Mouse (Mus musculus): ENCODE results near the gene Taz. TPM values are rescaled to one million over a fixed set of nuclear protein-coding genes. Genes with fewer than 3 reads are reported as not detected.

The Taz gene
- total RNA-seq, 2 experiments from 2014 or later: 64.5 to 65.9 TPM

DNA sequence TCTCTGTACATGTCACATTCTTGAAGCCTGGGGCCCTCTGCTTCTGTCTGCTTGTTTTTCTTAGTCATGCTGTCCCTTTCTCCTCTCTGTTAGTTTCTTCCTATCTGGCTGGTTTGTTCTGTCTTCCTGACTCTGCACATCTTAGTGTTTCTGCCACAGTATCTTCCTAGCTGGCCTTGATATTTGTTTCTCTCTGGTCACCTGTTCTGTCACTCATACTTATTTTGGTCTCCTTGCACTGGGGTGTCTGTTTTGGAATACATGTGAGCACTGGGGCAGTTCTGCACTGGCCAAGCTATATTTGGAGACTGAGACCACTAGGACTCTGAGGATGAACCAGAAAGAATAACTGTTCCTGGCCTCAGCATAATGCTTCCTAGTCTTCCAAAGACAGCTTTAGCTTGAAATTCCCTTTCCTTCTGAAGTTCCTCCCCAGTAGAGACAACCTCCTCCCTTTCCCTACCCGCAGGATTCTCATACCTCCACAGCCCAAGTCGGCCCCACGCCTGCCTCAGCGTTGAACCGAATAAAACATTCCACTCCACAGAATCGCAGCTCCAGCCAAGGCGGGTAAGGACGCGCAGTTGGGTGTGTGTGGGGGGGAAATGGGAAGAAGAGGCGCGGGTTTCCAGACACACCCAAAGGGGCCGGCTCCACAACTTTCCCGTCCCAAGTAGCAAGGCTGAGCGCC lies 526 bp upstream of the Taz start:
- no peak for DNase-seq

DNA sequence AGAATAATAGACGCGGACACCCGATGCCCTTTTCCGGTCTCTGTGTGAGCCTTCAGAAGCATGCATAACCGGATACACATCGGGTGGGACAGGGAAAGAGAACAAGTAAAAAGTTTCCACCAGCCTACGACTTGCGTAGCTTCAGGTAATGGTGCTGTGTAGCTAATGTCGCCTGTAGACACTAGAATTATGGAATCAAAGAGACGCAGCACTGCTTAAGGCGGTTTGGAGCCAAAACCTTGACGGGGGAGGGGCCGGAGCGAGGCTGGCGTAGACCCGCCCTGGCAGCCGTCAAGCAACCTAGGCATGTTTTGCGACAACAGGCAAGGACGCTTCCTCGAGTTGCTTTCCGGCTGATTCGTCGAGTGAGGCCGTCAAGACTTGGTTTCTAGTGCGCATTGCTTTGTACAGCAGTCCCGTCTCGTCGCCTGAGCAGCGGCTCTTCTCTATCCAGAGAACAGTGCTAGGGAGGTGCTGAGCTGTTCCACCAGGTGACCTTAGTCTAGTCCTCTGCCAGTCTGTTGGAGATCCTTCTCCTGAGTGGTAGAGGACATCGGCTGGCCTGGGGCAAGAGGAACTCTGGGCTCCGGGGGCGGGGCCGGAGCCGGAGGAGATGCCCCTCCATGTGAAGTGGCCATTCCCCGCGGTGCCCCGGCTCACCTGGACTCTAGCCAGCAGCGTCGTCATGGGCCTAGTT lies 831 bp downstream of the Taz start:
- peak; percentile 80 for DNase-seq

GRCm38 (mm10) chrX:74283092-74283437 lies 1.4 kb downstream of the Taz start:
- DNase-seq: no peak

- DNase-seq: no peak
Measured at GRCm38 (mm10) chrX:74293431-74293830, 11.7 kb downstream of the Taz start.

- peak; percentile 91 to 92 for DNase-seq
Measured at GRCm38 (mm10) chrX:74296538-74297448, 15.1 kb downstream of the Taz start, which contains the start of gene Atp6ap1. Gene Atp6ap1, plus strand, starts transcription at chrX:74297097.

- DNase-seq: no peak
Measured at GRCm38 (mm10) chrX:74298348-74298747, 16.6 kb downstream of the Taz start.

DNA sequence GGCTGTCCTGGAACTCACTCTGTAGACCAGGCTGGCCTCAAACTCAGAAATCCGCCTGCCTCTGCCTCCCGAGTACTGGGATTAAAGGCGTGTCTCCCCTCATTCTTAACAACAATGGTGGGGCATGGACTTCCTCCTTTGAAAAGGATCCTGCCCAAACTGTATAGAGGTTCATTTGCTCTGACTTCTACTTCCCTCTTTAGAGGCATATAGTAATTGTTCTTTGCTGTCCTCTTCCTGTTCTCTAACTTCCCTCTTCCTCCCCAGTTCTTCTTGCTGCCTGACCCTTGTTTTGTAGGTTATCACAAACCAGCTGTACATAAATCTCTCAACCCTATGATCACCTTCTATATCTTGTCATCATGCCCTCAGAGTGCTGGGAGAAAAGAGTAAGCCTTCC lies 18.0 kb downstream of the Taz start:
- no peak for DNase-seq

DNA sequence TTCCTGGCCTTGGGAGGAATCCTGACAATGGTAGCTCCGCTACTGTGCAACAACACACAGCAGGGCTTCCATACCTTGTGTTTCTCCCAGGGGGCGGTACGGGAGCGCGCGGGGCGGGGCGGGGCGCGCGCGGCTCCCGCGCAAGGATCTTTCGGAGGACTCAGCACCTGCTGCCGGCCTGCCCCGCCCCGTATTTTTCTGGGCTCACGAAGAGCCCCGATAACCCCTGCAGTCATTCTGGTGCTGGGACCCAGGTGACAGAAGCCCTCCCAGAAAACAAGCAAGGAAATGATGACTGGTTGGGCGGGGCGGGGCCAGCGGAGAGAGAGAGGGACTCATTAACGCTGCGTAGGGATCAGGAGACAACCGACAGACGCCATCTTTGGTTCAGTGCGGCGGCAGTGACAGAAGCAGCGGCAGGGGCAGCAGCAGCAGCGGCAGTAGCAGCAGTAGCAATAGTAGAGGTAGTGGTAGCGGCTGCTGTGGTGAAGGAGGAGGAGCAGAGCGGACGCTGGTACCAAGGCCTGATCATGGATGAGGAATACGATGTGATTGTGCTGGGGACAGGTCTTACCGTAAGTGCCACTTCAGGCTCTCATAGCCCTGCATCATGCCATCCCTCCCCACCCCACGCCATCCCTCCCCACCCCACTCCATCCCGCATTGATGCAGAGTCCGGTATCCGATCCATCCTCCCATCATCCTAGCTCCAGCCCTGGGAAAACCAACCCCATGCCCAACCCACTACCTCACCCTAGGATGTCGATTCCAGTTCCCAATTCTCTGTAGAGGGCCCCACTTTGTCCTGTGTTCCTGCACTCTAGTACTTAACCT lies 23.4 kb downstream of the Taz start, which contains the start of gene Gdi1:
Gdi1 (plus strand) TSS at position 132 of the 834 bp plus-strand sequence.
- peak; percentile 68 to 69 for DNase-seq

- DNase-seq: peak; percentile 83 to 87
Measured at GRCm38 (mm10) chrX:74312540-74313464, 31.1 kb downstream of the Taz start, which contains the start of gene Fam50a. Gene Fam50a, plus strand, starts transcription at chrX:74313033.

GRCm38 (mm10) chrX:74328725-74329161 lies 47.0 kb downstream of the Taz start, which contains the start of gene Plxna3:
Gene Plxna3, plus strand, starts transcription at chrX:74329066.
- peak; percentile 45 to 51 for DNase-seq

- no peak for DNase-seq
Measured at GRCm38 (mm10) chrX:74329215-74329671, 47.5 kb downstream of the Taz start.

DNA sequence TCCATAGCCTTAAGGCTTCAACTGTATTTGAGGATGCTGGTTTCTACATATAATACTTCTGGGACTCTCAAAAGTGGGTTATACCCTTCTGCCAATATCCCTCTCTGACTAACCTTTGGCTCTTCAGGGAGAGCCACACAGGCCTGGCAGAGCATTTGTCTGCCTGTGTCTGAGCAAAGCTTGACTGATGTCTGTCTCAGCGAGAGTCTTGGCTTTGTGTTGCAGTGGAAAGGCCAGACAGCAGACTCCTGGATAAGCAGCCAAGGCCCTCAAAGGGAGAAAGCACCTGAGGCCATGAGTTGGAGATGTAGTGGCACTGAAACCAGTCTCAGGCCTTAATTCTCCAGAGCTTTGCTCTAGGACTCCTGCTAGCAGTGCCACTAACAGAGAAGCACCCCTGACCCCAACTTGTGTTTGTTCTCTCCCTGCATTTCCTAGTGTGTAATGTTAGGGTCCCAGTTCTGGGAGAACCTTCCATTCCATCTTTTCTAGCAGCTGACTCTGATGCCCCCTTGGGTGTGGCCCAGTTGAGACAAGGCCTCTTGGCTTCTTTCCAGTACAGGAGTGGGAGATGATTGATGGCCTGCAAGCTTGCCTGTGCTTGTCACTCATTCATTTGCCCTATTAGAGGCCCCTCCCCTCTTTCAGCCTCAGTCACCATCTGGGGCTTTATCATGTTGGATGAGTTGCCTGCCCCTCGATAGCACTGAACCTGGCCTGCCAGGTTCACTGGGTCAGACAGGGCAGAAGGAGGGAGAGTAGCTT lies 48.6 kb downstream of the Taz start:
- DNase-seq: no peak

Small RNA genes within 50 kb of the gene (microRNA-seq; reads per million reads assigned to microRNA genes)
- gene Mir7091 (0 reads per million in 2 experiments), gene Mir7092 (0 reads per million in 2 experiments)

Other genes starting within 250 kb of the Taz start
- gene Opn1mw, start 154.4 kb upstream of the Taz start, total RNA-seq (2021): 1 to 10 TPM; 1.1 TPM
- gene Mecp2, start 146.5 kb upstream of the Taz start, total RNA-seq (2021): 10 to 100 TPM; 88.1 to 92.4 TPM
- not detected for gene Tex28, start 114.1 kb upstream of the Taz start, total RNA-seq (2021)
- not detected for gene Tktl1, start 104.7 kb upstream of the Taz start, total RNA-seq (2021)
- gene Flna, start 32.1 kb upstream of the Taz start, total RNA-seq (2021): 10 to 100 TPM; 75.2 to 93.2 TPM
- 10 to 100 TPM; 33.0 to 35.6 TPM for gene Emd, start 27.2 kb upstream of the Taz start, total RNA-seq (2021)
- gene Rpl10, start 11.1 kb upstream of the Taz start, total RNA-seq (2021): 100 to 1,000 TPM; 191 to 202 TPM
- 1 to 10 TPM; 2.1 to 2.7 TPM for gene Dnase1l1, start 425 bp downstream of the Taz start, total RNA-seq (2021)
- gene Atp6ap1, start 15.2 kb downstream of the Taz start, total RNA-seq (2021): 100 to 1,000 TPM; 320 to 335 TPM
- gene Gdi1, start 23.1 kb downstream of the Taz start, total RNA-seq (2021): 100 to 1,000 TPM; 582 to 603 TPM
- 10 to 100 TPM; 28.9 to 33.8 TPM for gene Fam50a, start 31.1 kb downstream of the Taz start, total RNA-seq (2021)
- gene Plxna3, start 47.2 kb downstream of the Taz start, total RNA-seq (2021): 10 to 100 TPM; 32.4 to 33.6 TPM
- gene Lage3, start 71.7 kb downstream of the Taz start, total RNA-seq (2021): 10 to 100 TPM; 25.1 to 26.4 TPM
- 10 to 100 TPM; 67.7 to 68.7 TPM for gene Ubl4a, start 91.3 kb downstream of the Taz start, total RNA-seq (2021)
- gene Slc10a3, start 91.4 kb downstream of the Taz start, total RNA-seq (2021): 1 to 10 TPM; 2.1 to 3.3 TPM
- 10 to 100 TPM; 18.8 to 24.2 TPM for gene Fam3a, start 111.4 kb downstream of the Taz start, total RNA-seq (2021)
- gene Ikbkg, start 111.4 kb downstream of the Taz start, total RNA-seq (2021): 10 to 100 TPM; 47.1 to 50.4 TPM
- 10 to 100 TPM; 24.9 to 29.5 TPM for gene G6pdx, start 147.3 kb downstream of the Taz start, total RNA-seq (2021)
- gene Gm6880, start 199.5 kb downstream of the Taz start, total RNA-seq (2021): not detected